Mouse (Mus musculus) monocyte, adult 2 months (primary cell): Measurements from ENCODE around the gene Phactr3.

Experiments
- DNase-seq, 2 experiments: peaks; one replicate each; pipeline ENCODE4 v3.0.0; 2022; ENCODE audit warnings: low spot score in 2 of 2, low read depth in 1 of 2

The Phactr3 gene

DNA sequence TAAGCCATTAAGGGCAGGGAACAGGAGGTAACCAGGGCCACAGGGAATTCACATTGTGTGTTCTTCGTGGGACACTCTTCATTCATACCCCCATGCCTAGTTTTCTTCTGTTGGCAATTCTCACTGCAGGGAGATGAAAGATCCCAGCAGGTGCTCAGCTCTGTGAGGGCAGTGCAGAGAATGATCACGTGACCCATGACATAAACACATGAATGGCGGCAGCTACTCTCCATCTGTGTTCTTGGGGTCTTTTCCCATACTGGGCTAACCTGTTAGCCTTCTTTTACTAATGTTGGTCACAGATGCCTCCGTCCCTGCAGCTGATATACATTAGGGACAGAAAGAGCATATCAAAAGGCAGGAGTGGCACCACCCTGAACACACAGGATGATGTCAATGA is 16.9 kb downstream of the Phactr3 start:
- no peak for DNase-seq

GRCm38 (mm10) chr2:178137518-178137917 is 18.7 kb downstream of the Phactr3 start:
- DNase-seq = no peak

GRCm38 (mm10) chr2:178141489-178141922 is 22.7 kb downstream of the Phactr3 start:
- DNase-seq = no peak

- no peak for DNase-seq
Measured at GRCm38 (mm10) chr2:178142291-178143023, 23.7 kb downstream of the Phactr3 start.

DNA sequence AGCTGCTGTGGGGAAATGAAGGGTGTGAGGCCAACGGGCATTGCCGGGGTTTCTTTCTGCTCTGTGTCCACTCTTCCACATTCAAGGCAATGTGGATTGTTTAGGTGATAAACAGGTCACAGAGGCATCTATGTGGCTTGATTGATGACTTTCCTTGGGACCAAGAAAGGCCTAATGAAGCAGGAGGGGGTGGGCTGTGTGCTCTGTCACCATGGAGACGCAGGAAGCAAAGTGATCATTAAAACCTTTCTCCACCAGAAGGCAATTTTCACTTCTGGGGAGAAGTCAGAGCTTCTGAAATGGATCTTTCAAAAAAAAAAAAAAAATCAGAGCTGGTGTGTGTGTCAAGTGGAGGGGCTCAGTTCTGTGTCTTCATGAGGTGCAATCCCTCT is 24.2 kb downstream of the Phactr3 start:
- no peak for DNase-seq

DNA sequence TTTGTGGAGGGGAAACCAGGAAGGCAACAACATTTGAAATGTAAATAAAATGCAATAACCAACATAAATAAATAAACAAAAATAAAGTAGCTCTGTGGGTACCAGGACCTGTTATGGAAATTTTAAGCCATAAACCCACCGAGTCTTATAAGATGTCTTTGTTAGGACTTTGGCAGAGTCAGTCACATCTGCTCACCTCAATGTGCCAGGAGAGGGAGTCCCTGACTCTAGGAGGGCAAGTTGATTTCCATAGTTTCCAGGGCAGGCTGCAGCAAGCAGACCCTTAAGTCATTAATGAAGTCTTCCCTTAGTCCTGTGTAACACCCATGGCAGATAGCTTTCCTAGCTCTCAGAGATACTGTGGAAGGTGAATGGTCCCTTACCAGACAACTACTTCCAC is 25.1 kb downstream of the Phactr3 start:
- DNase-seq = no peak

GRCm38 (mm10) chr2:178149312-178149711 is 30.5 kb downstream of the Phactr3 start:
- no peak for DNase-seq

DNA sequence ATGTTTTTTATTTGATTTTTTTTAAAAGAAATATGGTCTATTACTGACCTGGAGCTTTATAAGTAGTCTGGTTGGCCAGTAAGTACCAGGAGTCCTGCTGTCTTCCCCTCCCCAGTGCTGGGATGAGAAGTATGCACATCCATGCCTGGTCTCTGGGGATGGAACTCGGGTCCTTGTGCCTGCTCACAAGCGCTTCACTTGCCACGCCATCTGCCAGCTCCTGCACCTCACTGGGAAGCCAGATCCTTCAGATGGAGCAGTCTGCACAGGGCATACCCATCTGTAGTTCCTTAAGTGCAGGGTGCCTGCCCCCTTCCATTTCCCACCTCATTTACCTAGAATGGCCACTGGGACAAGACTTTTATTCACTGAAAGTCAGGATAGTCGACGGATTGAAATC is 31.9 kb downstream of the Phactr3 start:
- no peak for DNase-seq

DNA sequence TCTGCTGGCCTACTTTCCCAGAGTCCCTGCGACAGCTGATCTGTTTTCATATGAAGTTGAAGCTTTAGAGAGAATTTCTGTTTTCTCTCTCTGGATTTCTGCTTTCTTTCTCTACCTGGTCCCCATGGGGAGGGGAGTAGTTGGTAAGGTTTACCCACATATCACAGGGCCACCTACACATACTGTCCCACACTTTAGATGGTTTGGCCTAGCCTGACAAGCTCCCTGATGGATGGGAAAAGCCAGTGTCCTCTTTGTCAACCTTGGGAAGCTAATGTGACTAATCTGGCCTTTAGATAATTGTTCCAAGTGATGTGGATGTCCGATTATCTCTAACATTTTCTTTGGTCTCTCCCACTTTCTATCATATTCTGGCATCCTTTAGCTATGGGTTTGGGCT is 34.8 kb downstream of the Phactr3 start:
- no peak for DNase-seq

GRCm38 (mm10) chr2:178154129-178154528 is 35.4 kb downstream of the Phactr3 start:
- DNase-seq = no peak

DNA sequence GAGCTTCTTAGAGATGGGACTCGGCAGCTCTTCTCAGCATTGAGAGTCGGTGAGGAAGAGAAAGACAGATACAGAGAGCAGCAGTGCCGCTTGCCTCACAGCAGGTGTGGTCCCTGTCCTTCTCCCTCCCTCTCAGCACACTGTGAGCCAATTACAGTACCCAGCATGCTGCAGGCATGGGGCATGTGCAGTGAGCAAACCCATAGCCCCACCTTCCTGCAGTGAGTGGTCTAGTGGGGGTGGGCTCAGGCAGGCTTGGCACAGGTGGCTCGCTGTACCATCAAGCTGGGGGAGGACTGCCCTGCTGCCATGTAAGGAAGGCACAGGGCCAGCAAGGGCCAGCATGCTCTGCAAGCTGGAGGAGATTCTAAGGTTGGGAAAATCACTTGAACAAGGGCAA is 35.8 kb downstream of the Phactr3 start:
- DNase-seq = no peak

- DNase-seq = no peak
Measured at GRCm38 (mm10) chr2:178155176-178155916, 36.6 kb downstream of the Phactr3 start.

DNA sequence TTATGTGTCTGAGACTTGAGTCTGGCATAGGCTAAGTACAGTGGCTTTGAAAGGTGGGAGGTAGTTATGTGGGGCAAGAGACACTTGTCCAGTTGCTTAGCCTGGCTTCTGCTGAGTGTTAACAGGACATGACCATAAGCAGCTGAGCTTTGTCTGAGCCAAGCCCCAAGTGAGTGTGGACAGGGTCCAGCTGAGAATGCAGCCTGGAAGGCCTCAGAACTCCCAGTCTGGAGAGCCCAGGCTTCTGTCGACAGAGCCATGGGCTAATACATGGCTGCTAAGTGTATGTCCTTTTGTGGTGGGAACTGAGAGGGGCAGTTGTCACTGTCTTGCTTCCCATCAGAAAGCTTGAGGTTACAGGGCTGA is 37.1 kb downstream of the Phactr3 start:
- DNase-seq = no peak

DNA sequence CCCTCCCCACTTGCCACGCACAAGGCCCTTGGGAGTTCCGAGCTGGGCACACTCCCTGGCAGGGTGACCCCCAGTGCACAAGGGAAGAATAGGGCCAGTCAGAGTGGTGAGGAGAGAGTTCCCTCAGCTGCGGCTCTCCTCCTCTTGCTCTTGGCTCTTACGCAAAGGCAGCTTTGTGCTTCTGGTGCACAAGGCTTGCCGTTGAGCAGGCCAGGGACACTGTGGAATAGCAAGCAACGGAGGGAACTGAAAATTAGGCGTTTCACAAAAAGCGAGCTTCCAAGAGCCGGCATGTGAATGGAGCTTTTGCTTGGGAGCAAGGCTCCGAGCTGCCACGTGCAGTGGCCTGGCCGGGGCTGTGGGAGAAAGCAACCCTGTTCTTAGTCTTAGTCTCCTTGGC is 40.2 kb downstream of the Phactr3 start:
- DNase-seq = no peak

GRCm38 (mm10) chr2:178163981-178164380 is 45.2 kb downstream of the Phactr3 start:
- no peak for DNase-seq

- DNase-seq = no peak
Measured at GRCm38 (mm10) chr2:178165943-178166342, 47.2 kb downstream of the Phactr3 start.

GRCm38 (mm10) chr2:178169983-178170382 is 51.2 kb downstream of the Phactr3 start:
- DNase-seq = no peak

- DNase-seq = no peak
Measured at GRCm38 (mm10) chr2:178173951-178174350, 55.2 kb downstream of the Phactr3 start.

GRCm38 (mm10) chr2:178175286-178175931 is 56.6 kb downstream of the Phactr3 start:
- no peak for DNase-seq

DNA sequence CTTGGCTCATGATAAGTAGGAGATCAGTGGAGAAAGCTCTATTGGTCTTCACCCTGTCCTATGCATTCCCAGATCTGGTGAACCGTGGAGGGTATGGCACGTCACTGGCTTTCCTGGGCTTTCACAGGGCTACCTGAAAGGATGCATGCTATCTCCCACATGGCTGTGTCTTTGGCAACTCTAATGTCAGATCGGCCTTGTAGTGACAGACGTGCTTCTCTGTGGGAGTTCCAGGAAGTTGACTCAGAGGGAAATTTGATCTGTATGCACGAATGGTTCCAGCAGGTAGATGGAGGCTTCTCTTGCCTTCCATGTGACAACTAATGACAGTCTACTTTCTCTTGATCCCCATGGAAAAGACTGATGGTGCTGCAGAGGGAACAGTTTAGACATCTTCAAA is 65.5 kb downstream of the Phactr3 start:
- DNase-seq = no peak

- no peak for DNase-seq
Measured at GRCm38 (mm10) chr2:178184862-178185261, 66.1 kb downstream of the Phactr3 start.

- no peak for DNase-seq
Measured at GRCm38 (mm10) chr2:178188988-178189387, 70.2 kb downstream of the Phactr3 start.
